Mouse (Mus musculus) urinary bladder, postnatal 0 days (tissue): ENCODE data around the gene Dynlt1f. TPM values are rescaled to one million over a fixed set of nuclear protein-coding genes. Genes with fewer than 3 reads are reported as not detected.

Source experiments
- polyA plus RNA-seq: library from polyadenylated mRNA; unstranded; fragments of >200 nt; fragmentation: Nextera tagmentation; extraction: Ambion mirVana; gene quantifications from 2 replicates; pipeline ENCODE4 v1.2.1, GENCODE M21; 2015

Dynlt1f gene
- 143 and 155 TPM in 2 replicates for polyA plus RNA-seq

DNA sequence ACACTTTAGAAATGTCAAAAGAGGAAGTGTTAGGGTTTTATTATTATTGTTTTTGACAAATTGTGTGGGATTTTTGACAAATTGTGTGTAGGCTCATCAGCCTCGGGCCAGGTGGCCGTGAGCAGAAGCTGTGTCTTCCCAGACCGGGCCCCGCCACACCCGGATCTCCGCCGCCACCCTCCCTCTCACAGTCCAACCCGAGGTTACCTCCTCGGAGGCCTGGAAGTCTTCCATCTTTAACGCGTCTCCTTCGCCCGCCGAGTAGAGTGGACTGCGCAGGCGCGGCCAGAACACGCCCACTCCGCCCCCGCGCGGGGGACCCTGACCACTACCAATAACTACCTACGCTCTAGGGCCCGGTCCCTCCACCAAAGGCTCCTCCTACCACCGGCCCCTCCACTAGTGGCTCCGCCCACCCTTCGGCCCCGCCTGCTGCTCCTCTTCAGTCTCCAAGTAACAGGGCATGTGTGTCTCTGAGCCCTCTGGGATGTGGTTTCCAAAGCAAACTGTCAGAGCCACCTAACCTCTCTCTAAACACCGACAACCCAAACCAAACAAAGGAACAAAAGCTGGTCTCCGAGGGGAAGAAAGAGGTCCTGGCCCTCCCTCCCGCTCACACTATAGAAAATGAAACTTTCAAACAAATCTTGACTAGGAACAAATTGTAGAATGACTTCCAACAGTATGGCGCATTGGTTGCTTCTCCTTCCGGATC, at the start of gene Dynlt1f:
Gene Dynlt1f, minus strand, starts transcription at position 334 of the 715 bp plus-strand sequence.

DNA sequence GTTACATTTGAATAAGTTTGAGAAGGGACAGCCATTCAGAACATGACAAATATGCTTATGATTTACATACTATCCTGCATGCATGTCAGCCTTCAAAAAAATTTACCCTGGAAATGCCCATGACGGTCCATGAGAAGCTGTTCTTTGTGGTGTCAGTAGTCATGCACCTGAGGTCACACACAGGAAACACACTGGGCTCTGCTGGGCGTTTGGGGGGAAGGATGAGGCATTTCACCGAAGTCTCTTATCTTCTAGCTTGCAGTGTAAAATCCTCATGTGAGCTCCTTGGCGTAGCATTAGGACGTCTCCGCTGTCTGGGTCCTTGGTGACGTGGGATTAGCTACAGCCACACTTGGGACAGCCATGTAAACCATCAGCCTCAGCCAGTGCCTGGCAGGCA, 3.1 kb upstream of the Dynlt1f start, which contains the start of gene Sytl3:
Gene Sytl3, plus strand, starts transcription at position 293 of the 400 bp plus-strand sequence.

GRCm38 (mm10) chr17:6601204-6601911, 54.3 kb downstream of the Dynlt1f start, which contains the start of gene Dynlt1c:
TSS of gene Dynlt1c (plus strand) at chr17:6601671.

Other genes starting within 250 kb of the Dynlt1f start
- 710 and 778 TPM in 2 replicates for gene Dynlt1b, start 225.8 kb downstream of the Dynlt1f start, polyA plus RNA-seq
- gene Dynlt1c, start 54.2 kb downstream of the Dynlt1f start, polyA plus RNA-seq, result 14.6 and 16.8 TPM in 2 replicates
- gene Sytl3, start 3.2 kb upstream of the Dynlt1f start, polyA plus RNA-seq, result 0.30 and 0.71 TPM in 2 replicates
- gene Ezr, start 126.9 kb upstream of the Dynlt1f start, polyA plus RNA-seq, result 116 and 117 TPM in 2 replicates